Mouse (Mus musculus): ENCODE data around the gene Gm4353. TPM values are rescaled to one million over a fixed set of nuclear protein-coding genes. Genes with fewer than 3 reads are reported as not detected.

Gene Gm4353
- total RNA-seq, 1 experiment = 4.2 TPM

DNA sequence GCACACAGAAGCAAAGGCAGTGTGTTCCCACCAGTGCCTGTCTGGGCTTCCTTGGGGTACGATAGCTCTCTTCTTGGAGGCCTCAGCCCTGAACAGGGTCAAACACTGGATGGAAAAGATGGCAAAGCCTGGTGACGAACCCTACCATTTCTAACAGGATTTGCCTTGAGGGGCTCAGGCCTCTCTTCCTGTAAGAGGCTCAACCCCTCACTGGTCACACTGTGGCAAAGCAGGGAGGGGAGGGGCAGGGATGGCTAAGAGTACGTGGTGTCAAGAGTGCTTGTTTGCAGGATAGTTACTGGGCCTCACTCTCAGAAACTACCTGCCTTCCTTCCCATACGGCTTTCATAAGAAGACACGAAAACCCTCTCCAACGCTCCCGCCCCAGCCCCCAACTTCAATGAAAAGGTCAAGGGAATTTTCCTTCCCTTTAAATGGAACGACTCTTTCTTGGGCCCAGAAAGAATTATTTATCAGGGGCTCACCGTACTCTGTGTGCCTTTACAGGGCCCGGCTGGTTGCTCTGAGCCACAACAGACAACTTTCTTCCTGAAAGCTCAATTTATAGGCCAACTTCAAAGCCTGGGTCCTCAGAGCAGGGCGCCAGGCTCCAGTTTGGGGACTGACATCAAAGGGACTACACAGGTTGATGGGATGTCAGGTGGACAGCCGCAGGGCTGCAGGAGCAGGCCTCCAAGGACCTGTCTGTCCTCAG lies 30.9 kb upstream of the Gm4353 start:
- H3K9ac ChIP-seq (ENCODE audit: insufficient read depth, low read depth, low read length, poor library complexity, severe bottlenecking) = no peak overlapping the region
- TF ChIP-seq MAFK (IDR thresholded peaks at IDR 0.05; ENCODE audit: insufficient read depth, low read depth, low read length) (no peak), ZNF384 (IDR thresholded peaks at IDR 0.05; ENCODE audit: low read depth, low read length) (no peak), CHD2 (IDR thresholded peaks at IDR 0.05; ENCODE audit: low read depth, low read length) (no peak), ZC3H11A (IDR thresholded peaks at IDR 0.05; ENCODE audit: borderline replicate concordance, low read depth, low read length) (no peak)
- H3K4me1 ChIP-seq (ENCODE audit: control insufficient read depth in 2 of 2, insufficient read depth in 2 of 2, low read length in 2 of 2, poor library complexity in 1 of 2) = no peaks in the 10 kb centered on the region
- H3K4me3 ChIP-seq (ENCODE audit: insufficient read depth in 1 of 2, low read depth in 1 of 2, low read length in 2 of 2, poor library complexity in 1 of 2, severe bottlenecking in 1 of 2) = no peak overlapping the region
- in situ Hi-C loops (cut with MboI; ENCODE audit: low sequenced_read_pairs in 2 of 2, unreplicated experiment in 2 of 2) = no loop called here
- DNase-seq (ENCODE audit: low read depth, low spot score) = no peak
- no peaks in the 10 kb centered on the region for H3K9me3 ChIP-seq (ENCODE audit: control insufficient read depth, insufficient read depth, low read depth, low read length)
- H3K36me3 ChIP-seq (ENCODE audit: control insufficient read depth, insufficient read depth, low read length, poor library complexity, severe bottlenecking) = no peaks in the 10 kb centered on the region
- H3K27ac ChIP-seq (ENCODE audit: insufficient read depth, low read depth, low read length, poor library complexity, severe bottlenecking) = no peak overlapping the region

DNA sequence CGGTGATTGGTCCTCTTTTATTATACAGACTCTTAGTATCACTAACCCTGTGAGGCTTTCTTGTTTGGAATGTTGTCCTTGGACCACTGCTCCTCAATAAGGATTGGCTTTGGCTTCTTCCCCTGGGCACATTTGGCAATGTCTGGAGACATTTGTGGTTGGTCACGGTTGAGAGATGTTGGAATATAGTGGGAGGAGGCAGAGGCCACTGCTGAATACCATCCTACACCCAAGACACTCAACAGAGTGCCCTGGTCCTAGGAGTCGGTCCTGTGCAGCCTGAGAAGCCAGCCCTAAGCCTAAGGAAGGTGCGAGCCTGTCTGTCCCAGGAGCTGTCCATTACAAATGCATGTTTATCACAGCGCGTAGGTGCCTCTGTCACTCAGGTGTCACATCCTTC lies 27.1 kb upstream of the Gm4353 start:
- no peak for DNase-seq (ENCODE audit: low read depth, low spot score)
- in situ Hi-C loops (cut with MboI; ENCODE audit: low sequenced_read_pairs in 2 of 2, unreplicated experiment in 2 of 2) = no loop called here

DNA sequence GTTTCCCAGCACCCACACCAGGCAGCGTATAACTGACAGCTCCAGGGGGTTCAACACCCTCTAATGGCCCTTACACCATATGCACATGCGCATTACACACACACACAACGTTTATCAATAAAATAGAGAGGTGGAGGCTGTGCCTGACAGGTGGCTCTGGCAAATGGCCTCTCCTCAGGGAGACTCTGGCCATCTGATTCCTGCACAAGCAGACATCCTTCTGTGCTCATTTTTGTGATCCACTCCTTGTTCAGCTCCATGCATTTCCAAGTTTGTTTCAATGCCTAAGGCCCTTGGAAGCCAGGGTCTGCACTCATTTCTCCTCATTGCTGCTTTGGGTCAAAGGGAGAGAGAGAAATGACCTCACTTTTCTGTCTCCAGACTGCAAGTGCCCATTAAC lies 26.2 kb upstream of the Gm4353 start:
- TF ChIP-seq HCFC1 (IDR thresholded peaks at IDR 0.05; ENCODE audit: borderline replicate concordance, insufficient read depth, low read length) (no peak), MAFK (IDR thresholded peaks at IDR 0.05; ENCODE audit: insufficient read depth, low read depth, low read length) (no peak), ZC3H11A (IDR thresholded peaks at IDR 0.05; ENCODE audit: borderline replicate concordance, low read depth, low read length) (no peak), CHD2 (IDR thresholded peaks at IDR 0.05; ENCODE audit: low read depth, low read length) (no peak), ZNF384 (IDR thresholded peaks at IDR 0.05; ENCODE audit: low read depth, low read length) (no peak)
- DNase-seq (ENCODE audit: low read depth, low spot score) = no peak
- no peaks in the 10 kb centered on the region for H3K4me1 ChIP-seq (ENCODE audit: control insufficient read depth in 2 of 2, insufficient read depth in 2 of 2, low read length in 2 of 2, poor library complexity in 1 of 2)

More for the DNA sequence above, 27.1 kb upstream of the Gm4353 start:
- no peak for TF ChIP-seq MAFK (IDR thresholded peaks at IDR 0.05; ENCODE audit: insufficient read depth, low read depth, low read length)
- TF ChIP-seq CHD2 (IDR thresholded peaks at IDR 0.05; ENCODE audit: low read depth, low read length) = no peak
- no peak for TF ChIP-seq ZNF384 (IDR thresholded peaks at IDR 0.05; ENCODE audit: low read depth, low read length)
- TF ChIP-seq ZC3H11A (IDR thresholded peaks at IDR 0.05; ENCODE audit: borderline replicate concordance, low read depth, low read length) = no peak
- TF ChIP-seq HCFC1 (IDR thresholded peaks at IDR 0.05; ENCODE audit: borderline replicate concordance, insufficient read depth, low read length) = no peak
- Histone ChIP-seq H3K4me1 (ENCODE audit: control insufficient read depth in 2 of 2, insufficient read depth in 2 of 2, low read length in 2 of 2, poor library complexity in 1 of 2) (no peaks in the 10 kb centered on the region), H3K4me3 (ENCODE audit: insufficient read depth in 1 of 2, low read depth in 1 of 2, low read length in 2 of 2, poor library complexity in 1 of 2, severe bottlenecking in 1 of 2) (no peak overlapping the region), H3K27ac (ENCODE audit: insufficient read depth, low read depth, low read length, poor library complexity, severe bottlenecking) (no peak overlapping the region), H3K9ac (ENCODE audit: insufficient read depth, low read depth, low read length, poor library complexity, severe bottlenecking) (no peak overlapping the region), H3K36me3 (ENCODE audit: control insufficient read depth, insufficient read depth, low read length, poor library complexity, severe bottlenecking) (no peaks in the 10 kb centered on the region), H3K9me3 (ENCODE audit: control insufficient read depth, insufficient read depth, low read depth, low read length) (no peaks in the 10 kb centered on the region)

DNA sequence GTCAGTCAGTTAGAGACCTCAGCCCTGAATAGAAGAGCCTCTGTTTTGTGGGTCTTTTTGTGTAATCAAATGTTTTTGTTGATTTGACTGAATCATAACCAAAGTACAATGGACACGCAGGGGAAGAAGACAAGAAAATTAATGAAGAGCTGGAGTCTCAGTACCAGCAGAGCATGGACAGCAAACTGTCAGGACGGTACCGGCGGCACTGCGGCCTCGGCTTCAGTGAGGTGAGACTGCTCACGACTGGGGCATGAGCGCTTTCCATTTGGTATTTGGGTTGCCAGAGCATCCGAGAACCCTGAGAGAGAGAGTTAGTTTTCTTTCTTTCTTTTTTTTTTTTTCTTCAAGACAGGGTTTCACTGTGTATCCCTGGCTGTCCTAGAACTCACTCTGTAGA lies 18.7 kb upstream of the Gm4353 start:
- in situ Hi-C loops (cut with MboI; ENCODE audit: low sequenced_read_pairs in 2 of 2, unreplicated experiment in 2 of 2) = no loop called here
- Histone ChIP-seq H3K36me3 (ENCODE audit: control insufficient read depth, insufficient read depth, low read length, poor library complexity, severe bottlenecking) (peaks cover 7% of the 10 kb centered on the region), H3K9me3 (ENCODE audit: control insufficient read depth, insufficient read depth, low read depth, low read length) (no peaks in the 10 kb centered on the region), H3K9ac (ENCODE audit: insufficient read depth, low read depth, low read length, poor library complexity, severe bottlenecking) (no peak overlapping the region), H3K4me1 (ENCODE audit: control insufficient read depth in 2 of 2, insufficient read depth in 2 of 2, low read length in 2 of 2, poor library complexity in 1 of 2) (no peaks in the 10 kb centered on the region), H3K4me3 (ENCODE audit: insufficient read depth in 1 of 2, low read depth in 1 of 2, low read length in 2 of 2, poor library complexity in 1 of 2, severe bottlenecking in 1 of 2) (no peak overlapping the region), H3K27ac (ENCODE audit: insufficient read depth, low read depth, low read length, poor library complexity, severe bottlenecking) (no peak overlapping the region)
- DNase-seq (ENCODE audit: low read depth, low spot score) = no peak
- no peak for TF ChIP-seq ZNF384 (IDR thresholded peaks at IDR 0.05; ENCODE audit: low read depth, low read length)
- no peak for TF ChIP-seq ZC3H11A (IDR thresholded peaks at IDR 0.05; ENCODE audit: borderline replicate concordance, low read depth, low read length)
- no peak for TF ChIP-seq MAFK (IDR thresholded peaks at IDR 0.05; ENCODE audit: insufficient read depth, low read depth, low read length)
- no peak for TF ChIP-seq HCFC1 (IDR thresholded peaks at IDR 0.05; ENCODE audit: borderline replicate concordance, insufficient read depth, low read length)
- TF ChIP-seq CHD2 (IDR thresholded peaks at IDR 0.05; ENCODE audit: low read depth, low read length) = no peak

More for the DNA sequence above, 26.2 kb upstream of the Gm4353 start:
- H3K9ac ChIP-seq (ENCODE audit: insufficient read depth, low read depth, low read length, poor library complexity, severe bottlenecking) = no peak overlapping the region
- H3K4me3 ChIP-seq (ENCODE audit: insufficient read depth in 1 of 2, low read depth in 1 of 2, low read length in 2 of 2, poor library complexity in 1 of 2, severe bottlenecking in 1 of 2) = no peak overlapping the region
- no peaks in the 10 kb centered on the region for H3K9me3 ChIP-seq (ENCODE audit: control insufficient read depth, insufficient read depth, low read depth, low read length)
- H3K27ac ChIP-seq (ENCODE audit: insufficient read depth, low read depth, low read length, poor library complexity, severe bottlenecking) = no peak overlapping the region
- H3K36me3 ChIP-seq (ENCODE audit: control insufficient read depth, insufficient read depth, low read length, poor library complexity, severe bottlenecking) = no peaks in the 10 kb centered on the region
- in situ Hi-C loops (cut with MboI; ENCODE audit: low sequenced_read_pairs in 2 of 2, unreplicated experiment in 2 of 2) = no loop called here

Measured in ES-E14 (cell line).